Comparison of ENCODE assay signal across 20 mouse cellular contexts in the genomic region with DNA sequence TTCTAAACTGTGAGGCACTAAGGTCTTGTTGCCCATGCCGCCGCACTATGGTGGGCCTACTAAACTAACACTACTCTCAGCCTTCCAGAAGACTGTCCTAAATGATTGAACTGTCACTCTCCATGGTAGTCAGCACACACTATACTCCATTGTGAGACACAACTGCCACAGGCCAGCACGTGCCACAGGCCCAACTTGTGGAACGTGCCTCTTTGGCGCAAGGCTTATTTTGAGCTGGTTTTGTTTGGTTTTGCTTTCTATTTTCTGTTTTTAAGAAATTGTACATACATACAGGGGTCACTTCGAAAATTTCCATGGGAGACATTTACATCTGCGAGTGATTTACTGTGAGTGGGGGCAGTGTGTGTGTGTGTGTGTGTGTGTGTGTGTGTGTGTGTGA.
A peak's percentile ranks its signal among the peaks of the same experiment; 100 is the strongest.
DNase-seq lines count a peak whose midpoint lies in the region; ATAC-seq and TF ChIP-seq lines count a peak whose summit lies in the region.
"Had no signal": no experiment of that assay in that cellular context is flagged by ENCODE, and none has a peak within 500 bp of the region (broad histone marks: within the 10 kb centered on the region; RNA-seq: fewer than 3 reads in every experiment).

No protein-coding gene starts in this region.

- no peak for TF ChIP-seq CTCF in heart, postnatal 0 days (IDR thresholded peaks at IDR 0.05; ENCODE audit: low read depth)

- no peaks in the 10 kb centered on the region for H3K9me3 ChIP-seq in heart, postnatal 0 days (replicated peaks; ENCODE audit: control insufficient read depth, low read length)
- H3K9me3 ChIP-seq: embryonic facial prominence, embryonic 13.5 days; forebrain, embryonic 12.5 days; hindbrain, embryonic 13.5 days had no signal

- no peak overlapping the region for H3K4me3 ChIP-seq in heart, postnatal 0 days (ENCODE audit: low read depth, low read length)
- H3K4me3 ChIP-seq: embryonic facial prominence, embryonic 13.5 days; forebrain, embryonic 12.5 days; hindbrain, embryonic 13.5 days had no signal

- ATAC-seq in heart, postnatal 0 days (ENCODE audit: insufficient read depth, low read depth) = no peak
- ATAC-seq in inflammation-experienced regulatory T-cells, adult 6 months = peak; percentile 20
- ATAC-seq: forebrain, embryonic 16.5 days; hindbrain, postnatal 0 days had no signal

- TF ChIP-seq EP300 in heart, postnatal 0 days (IDR thresholded peaks at IDR 0.05; ENCODE audit: low read depth) = no peak

- no peaks in the 10 kb centered on the region for H3K4me1 ChIP-seq in heart, postnatal 0 days (ENCODE audit: control insufficient read depth, insufficient read depth)

- H3K36me3 ChIP-seq in heart, postnatal 0 days (replicated peaks; ENCODE audit: control insufficient read depth, insufficient read depth, low read length) = no peaks in the 10 kb centered on the region
- H3K36me3 ChIP-seq: embryonic facial prominence, embryonic 13.5 days; forebrain, embryonic 12.5 days; G1E; hindbrain, embryonic 13.5 days had no signal

- H3K27me3 ChIP-seq in heart, postnatal 0 days (ENCODE audit: control insufficient read depth, insufficient read depth, low read length) = no peaks in the 10 kb centered on the region
- H3K27me3 ChIP-seq: embryonic facial prominence, embryonic 13.5 days; hindbrain, embryonic 13.5 days had no signal

- no peak overlapping the region for H3K4me2 ChIP-seq in heart, postnatal 0 days (ENCODE audit: low read depth, low read length)
- H3K4me2 ChIP-seq: embryonic facial prominence, embryonic 13.5 days; forebrain, embryonic 12.5 days; hindbrain, embryonic 13.5 days had no signal

- H3K27ac ChIP-seq in heart, postnatal 0 days (ENCODE audit: low read depth) = peak overlapping the region; percentile 15; the same call in 1 of the 2 replicates
- H3K27ac ChIP-seq: embryonic facial prominence, embryonic 13.5 days; forebrain, embryonic 12.5 days; hindbrain, postnatal 0 days had no signal

- no peak for DNase-seq in heart, postnatal 0 days (ENCODE audit: low spot score)
- DNase-seq in heart, adult 8-10 months (ENCODE audit: low spot score) = no peak
- peak; percentile 27 for DNase-seq in thymus, postnatal 0 days (ENCODE audit: low spot score)
- no peak for DNase-seq in thymus, postnatal 10 days (ENCODE audit: low spot score in 2 of 2)
- peak; percentile 40 for DNase-seq in thymus, postnatal 4 days
- no peak for DNase-seq in cerebellum, adult 18-20 months
- DNase-seq in liver = no peak
- DNase-seq: adrenal gland, postnatal 10 days; cerebellum, adult 11-12 months; cerebellum, adult 9-11 months; cerebellum, postnatal 36 days; gastrocnemius, postnatal 14 days; heart, postnatal 14 days had no signal

- no peak overlapping the region for H3K9ac ChIP-seq in heart, postnatal 0 days (replicated peaks; ENCODE audit: low read depth, low read length)
- H3K9ac ChIP-seq: embryonic facial prominence, embryonic 13.5 days; forebrain, embryonic 12.5 days; hindbrain, embryonic 13.5 days had no signal

- 90% methylated on average over 7 of the region's 7 CpGs for WGBS in heart, postnatal 0 days

Comparison
In these comparisons a context has a peak if more than half of its experiments do, and no peak if none do; other contexts are left out.
1. DNase-seq: peak in thymus, postnatal 0 days (single experiment) and thymus, postnatal 4 days (single experiment); none in heart, postnatal 0 days (single experiment), heart, adult 8-10 months (single experiment), thymus, postnatal 10 days (0 of 2), cerebellum, adult 18-20 months (0 of 2) and liver (single experiment).